Comparison of ENCODE assay signal across 27 mouse cellular contexts in genomic region chr14:47462877-47463460, GRCm38 (mm10). TPM values are rescaled to one million over a fixed set of nuclear protein-coding genes. Genes with fewer than 3 reads are reported as not detected.
"Had no signal": no experiment of that assay in that cellular context is flagged by ENCODE, and none has a peak within 500 bp of the region (broad histone marks: within the 10 kb centered on the region; RNA-seq: fewer than 3 reads in every experiment).

No protein-coding gene starts in this region.

- H3K4me1 ChIP-seq: heart, embryonic 10.5 days; heart, embryonic 12.5 days; hindbrain, embryonic 10.5 days; hindbrain, embryonic 12.5 days; kidney, embryonic 15.5 days; limb, embryonic 13.5 days; limb, embryonic 15.5 days had no signal

- H3K27ac ChIP-seq: gastrocnemius, adult 2 months; heart, embryonic 10.5 days; hindbrain, embryonic 10.5 days; hindbrain, embryonic 12.5 days; hindbrain, embryonic 14.5 days; hindbrain, postnatal 0 days; kidney, embryonic 15.5 days; kidney, postnatal 0 days; limb, embryonic 13.5 days; limb, embryonic 15.5 days; liver, embryonic 13.5 days; liver, embryonic 15.5 days had no signal

- H3K9me3 ChIP-seq: heart, embryonic 10.5 days; heart, embryonic 12.5 days; hindbrain, embryonic 10.5 days; hindbrain, embryonic 12.5 days; kidney, embryonic 15.5 days; limb, embryonic 13.5 days; limb, embryonic 15.5 days; liver, embryonic 13.5 days; liver, embryonic 15.5 days had no signal

- H3K27me3 ChIP-seq: hindbrain, embryonic 12.5 days; kidney, embryonic 15.5 days; limb, embryonic 13.5 days had no signal

- ATAC-seq: hindbrain, postnatal 0 days; intestine, embryonic 16.5 days had no signal

- H3K9ac ChIP-seq: heart, embryonic 12.5 days; hindbrain, embryonic 12.5 days; hindbrain, embryonic 14.5 days; kidney, embryonic 15.5 days; limb, embryonic 13.5 days; limb, embryonic 15.5 days; liver, embryonic 13.5 days; liver, embryonic 15.5 days had no signal

- H3K4me3 ChIP-seq: gastrocnemius, adult 2 months; heart, embryonic 10.5 days; heart, embryonic 12.5 days; hindbrain, embryonic 10.5 days; hindbrain, embryonic 12.5 days; kidney, embryonic 15.5 days; limb, embryonic 13.5 days; limb, embryonic 15.5 days; liver, embryonic 13.5 days; liver, embryonic 15.5 days had no signal

- H3K36me3 ChIP-seq: heart, embryonic 10.5 days; heart, embryonic 12.5 days; hindbrain, embryonic 10.5 days; hindbrain, embryonic 12.5 days; kidney, embryonic 15.5 days; limb, embryonic 13.5 days; limb, embryonic 15.5 days; liver, embryonic 13.5 days; liver, embryonic 15.5 days had no signal

- H3K4me2 ChIP-seq: heart, embryonic 12.5 days; hindbrain, embryonic 12.5 days; hindbrain, embryonic 14.5 days; kidney, embryonic 15.5 days; limb, embryonic 13.5 days; limb, embryonic 15.5 days; liver, embryonic 13.5 days; liver, embryonic 15.5 days had no signal

- DNase-seq: gastrocnemius, adult 2 months; gastrocnemius, postnatal 10 days; gastrocnemius, postnatal 25 days; heart, adult 18-20 months; heart, postnatal 10 days; heart, postnatal 4 days; kidney, adult 11 months; kidney, adult 2 months; kidney, adult 9 months; kidney, postnatal 14 days; kidney, postnatal 36 days; layer of hippocampus, adult 9-11 months; layer of hippocampus, postnatal 36 days; left cerebral cortex, postnatal 4 days; liver, embryonic 13.5 days had no signal

RNA-seq across cellular contexts. Expression of gene Dlgap5, which starts 44.8 kb away (rescaled TPM):
- total RNA-seq: gastrocnemius, adult 2 months had no signal
